10 mouse cellular contexts compared by ENCODE assay signal in genomic region chr15:10685692-10686430, GRCm38 (mm10). TPM values are rescaled to one million over a fixed set of nuclear protein-coding genes. Genes with fewer than 3 reads are reported as not detected.
A peak's percentile ranks its signal among the peaks of the same experiment; 100 is the strongest.
DNase-seq lines count a peak whose midpoint lies in the region; ATAC-seq and TF ChIP-seq lines count a peak whose summit lies in the region.
"Had no signal": no experiment of that assay in that cellular context is flagged by ENCODE, and none has a peak within 500 bp of the region (broad histone marks: within the 10 kb centered on the region; RNA-seq: fewer than 3 reads in every experiment).

No protein-coding gene starts in this region.

- no peak overlapping the region; the same call in 1 of the 2 replicates for H3K27ac ChIP-seq in lung, embryonic 14.5 days (ENCODE audit: low read depth)
- no peak overlapping the region for H3K27ac ChIP-seq in kidney, embryonic 14.5 days (ENCODE audit: low read depth, low read length)
- H3K27ac ChIP-seq in stomach, embryonic 15.5 days: peak overlapping the region; percentile 63

- H3K9ac ChIP-seq in lung, embryonic 14.5 days: no peak overlapping the region
- no peak overlapping the region for H3K9ac ChIP-seq in kidney, embryonic 14.5 days (ENCODE audit: low read depth, low read length)
- H3K9ac ChIP-seq in stomach, embryonic 15.5 days: no peak overlapping the region

- H3K4me1 ChIP-seq in lung, embryonic 14.5 days (ENCODE audit: insufficient read depth): peaks cover 3% of the 10 kb centered on the region; the same call in 1 of the 2 replicates
- peaks cover 7% of the 10 kb centered on the region; the same call in 1 of the 2 replicates for H3K4me1 ChIP-seq in kidney, embryonic 14.5 days (ENCODE audit: control insufficient read depth, insufficient read depth, low read length)
- peaks cover 10% of the 10 kb centered on the region for H3K4me1 ChIP-seq in stomach, embryonic 15.5 days

- intact Hi-C loops in left cerebral cortex, postnatal 4 days (cut with DNase I): no loop called here

- DNase-seq in lung, embryonic 14.5 days: peak; percentile 58
- DNase-seq in lung, adult 18-20 months: no peak
- peak; percentile 49 for DNase-seq in adrenal gland, postnatal 14 days
- no peak for DNase-seq in layer of hippocampus, postnatal 10 days (ENCODE audit: low spot score in 2 of 2)
- DNase-seq in left cerebral cortex, postnatal 4 days: no peak
- DNase-seq: thymus, postnatal 36 days had no signal

- H3K27me3 ChIP-seq in lung, embryonic 14.5 days (ENCODE audit: insufficient read depth, low read length): no peaks in the 10 kb centered on the region
- no peaks in the 10 kb centered on the region for H3K27me3 ChIP-seq in kidney, embryonic 14.5 days (ENCODE audit: control insufficient read depth, insufficient read depth, low read length)
- H3K27me3 ChIP-seq in stomach, embryonic 15.5 days (replicated peaks): no peaks in the 10 kb centered on the region

- no peaks in the 10 kb centered on the region for H3K9me3 ChIP-seq in lung, embryonic 14.5 days (ENCODE audit: low read depth, low read length)
- no peaks in the 10 kb centered on the region for H3K9me3 ChIP-seq in kidney, embryonic 14.5 days (ENCODE audit: control insufficient read depth, low read length)
- no peaks in the 10 kb centered on the region for H3K9me3 ChIP-seq in stomach, embryonic 15.5 days

- peak; percentile 30; the same call in 1 of the 2 replicates for ATAC-seq in lung, embryonic 14.5 days (ENCODE audit: insufficient read depth)
- ATAC-seq in kidney, embryonic 14.5 days (ENCODE audit: low FRiP score, low TSS enrichment): peak; percentile 70
- ATAC-seq in stomach, embryonic 15.5 days (ENCODE audit: insufficient read depth, low FRiP score, low read depth): no peak
- no peak for ATAC-seq in activated CD4-positive, CD25-positive, alpha-beta regulatory T cell, adult 4 months
- ATAC-seq: inflammation-experienced regulatory T-cells, adult 6 months had no signal

- H3K4me2 ChIP-seq in lung, embryonic 14.5 days: no peak overlapping the region
- H3K4me2 ChIP-seq in kidney, embryonic 14.5 days (replicated peaks; ENCODE audit: low read depth, low read length): no peak overlapping the region
- H3K4me2 ChIP-seq in stomach, embryonic 15.5 days: no peak overlapping the region

- 61% methylated on average over 14 of the region's 14 CpGs for WGBS in lung, embryonic 14.5 days
- WGBS in kidney, embryonic 14.5 days: 71% methylated on average over 14 of the region's 14 CpGs
- 60% methylated on average over 14 of the region's 14 CpGs for WGBS in stomach, embryonic 15.5 days

- TF ChIP-seq CTCF in lung, embryonic 14.5 days (IDR thresholded peaks at IDR 0.05; ENCODE audit: low read depth): no peak

- H3K36me3 ChIP-seq in lung, embryonic 14.5 days (ENCODE audit: insufficient read depth): peaks cover 17% of the 10 kb centered on the region
- peaks cover 22% of the 10 kb centered on the region; the same call in 1 of the 2 replicates for H3K36me3 ChIP-seq in kidney, embryonic 14.5 days (ENCODE audit: control insufficient read depth, insufficient read depth, low read length)
- H3K36me3 ChIP-seq in stomach, embryonic 15.5 days: no peaks in the 10 kb centered on the region

- no peak overlapping the region for H3K4me3 ChIP-seq in lung, embryonic 14.5 days (ENCODE audit: low read depth, low read length)
- H3K4me3 ChIP-seq in kidney, embryonic 14.5 days (ENCODE audit: low read length): no peak overlapping the region
- H3K4me3 ChIP-seq in stomach, embryonic 15.5 days (replicated peaks): no peak overlapping the region

RNA-seq across cellular contexts. Expression of gene Rai14, which starts 28.6 kb away (rescaled TPM):
- 73.1 and 74.7 TPM in 2 replicates for polyA plus RNA-seq in lung, embryonic 14.5 days (2014; fragmentation: Nextera tagmentation; extraction: Ambion mirVana)
- total RNA-seq in adrenal gland, postnatal 14 days (2021): 22.8 and 23.1 TPM in 2 replicates
- 48.0 and 75.0 TPM in 2 replicates for polyA plus RNA-seq in kidney, embryonic 14.5 days (2014; fragmentation: Nextera tagmentation; extraction: Ambion mirVana)
- 17.8 and 19.6 TPM in 2 replicates for polyA plus RNA-seq in stomach, embryonic 15.5 days (2015; fragmentation: Nextera tagmentation; extraction: Ambion mirVana)
- 10 to 100 TPM; 10.8 to 12.5 TPM for total RNA-seq in layer of hippocampus, postnatal 10 days (2021)
- polyA plus RNA-seq in activated CD4-positive, CD25-positive, alpha-beta regulatory T cell, adult 4 months (2017; shearing (Covaris generic)): 1 to 10 TPM in 1 of 2 experiments, under 1 TPM in 1; 0.99 to 1.5 TPM
- total RNA-seq in left cerebral cortex, postnatal 4 days (2021): 10 to 100 TPM; 16.6 to 19.4 TPM

Comparison
In these comparisons a context has a peak if more than half of its experiments do, and no peak if none do; other contexts are left out.
1. DNase-seq: peak in lung, embryonic 14.5 days (single experiment) and adrenal gland, postnatal 14 days (single experiment); none in lung, adult 18-20 months (0 of 2), layer of hippocampus, postnatal 10 days (0 of 2) and left cerebral cortex, postnatal 4 days (single experiment).
2. ATAC-seq: peak in lung, embryonic 14.5 days (single experiment) and kidney, embryonic 14.5 days (single experiment); none in stomach, embryonic 15.5 days (single experiment) and activated CD4-positive, CD25-positive, alpha-beta regulatory T cell, adult 4 months (single experiment).